Mouse (Mus musculus): ENCODE measurements at regions not wholly inside any gene's neighbourhood (a gene's known extent, or its start where the extent isn't known, plus 50 kb on each side); places are given as distances from the start of the nearest gene placed in this dataset. TPM values are rescaled to one million over a fixed set of nuclear protein-coding genes. Genes with fewer than 3 reads are reported as not detected.

GRCm38 (mm10) chr13:75652966-75653365, 53.6 kb upstream of the Ell2 start:
- WGBS, result 57% methylated on average over 2 of the region's 2 CpGs
- ATAC-seq (ENCODE audit: low read depth), result no peak

More at GRCm38 (mm10) chr13:75652966-75653365, 53.6 kb upstream of the Ell2 start:
- H3K27me3 ChIP-seq (ENCODE audit: control insufficient read depth, insufficient read depth, low read depth, low read length), result no peaks in the 10 kb centered on the region
- no peak overlapping the region for H3K4me2 ChIP-seq (ENCODE audit: low read depth, low read length)
- H3K36me3 ChIP-seq (ENCODE audit: control insufficient read depth, insufficient read depth, low read length), result no peaks in the 10 kb centered on the region
- no peaks in the 10 kb centered on the region for H3K9me3 ChIP-seq (ENCODE audit: control insufficient read depth, low read length)
- no peak overlapping the region for H3K9ac ChIP-seq (ENCODE audit: low read length)
- no peak overlapping the region for H3K27ac ChIP-seq (ENCODE audit: low read length)
- no peak overlapping the region for H3K4me3 ChIP-seq (ENCODE audit: low read length)
- H3K4me1 ChIP-seq (replicated peaks; ENCODE audit: control insufficient read depth, insufficient read depth, low read length), result no peaks in the 10 kb centered on the region

MicroRNAs in the stretch of these regions (microRNA counts, 519-probe panel; counts per million panel counts)
- not detected for microRNA mmu-miR-682

Small RNA genes lying in the stretch of these regions (microRNA-seq; reads per million reads assigned to microRNA genes)
- gene Mir682, result not detected
